Mouse (Mus musculus): Measurements from ENCODE around the gene Plcb3. TPM values are rescaled to one million over a fixed set of nuclear protein-coding genes. Genes with fewer than 3 reads are reported as not detected.

Plcb3 gene
- polyA plus RNA-seq (2015; fragmentation: Illumina TruSeq; extraction: RNeasy Lipid Tissue Mini Kit (QIAGEN cat#74804); ENCODE audit: low read depth, low replicate concordance), result 10.9 TPM

GRCm38 (mm10) chr19:6975537-6976521 lies at the start of gene Plcb3:
Gene Plcb3, minus strand, starts transcription at chr19:6976470.

DNA sequence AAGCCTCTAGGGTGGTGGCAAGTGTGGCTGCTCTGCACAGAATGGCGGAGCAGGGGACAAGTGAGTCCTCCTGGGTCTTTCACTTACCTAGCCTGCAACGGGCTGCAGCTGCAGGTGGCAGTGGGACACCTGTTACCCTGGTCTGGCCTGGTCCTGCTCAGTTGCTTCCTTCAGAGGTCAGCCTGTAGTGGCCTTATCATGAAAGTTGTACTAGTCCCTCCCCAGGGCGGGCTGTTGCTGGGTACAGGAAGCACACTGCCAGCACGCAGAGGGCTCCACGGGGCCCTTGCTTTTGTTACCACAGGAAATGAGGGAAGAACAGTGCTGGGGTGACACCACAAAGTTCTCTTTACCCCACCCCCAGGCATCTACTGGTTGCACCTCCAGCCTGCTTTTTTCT lies 42.9 kb upstream of the Plcb3 start, which contains the start of gene Fermt3:
TSS of gene Fermt3 (minus strand) at position 279 of the 400 bp plus-strand sequence.

DNA sequence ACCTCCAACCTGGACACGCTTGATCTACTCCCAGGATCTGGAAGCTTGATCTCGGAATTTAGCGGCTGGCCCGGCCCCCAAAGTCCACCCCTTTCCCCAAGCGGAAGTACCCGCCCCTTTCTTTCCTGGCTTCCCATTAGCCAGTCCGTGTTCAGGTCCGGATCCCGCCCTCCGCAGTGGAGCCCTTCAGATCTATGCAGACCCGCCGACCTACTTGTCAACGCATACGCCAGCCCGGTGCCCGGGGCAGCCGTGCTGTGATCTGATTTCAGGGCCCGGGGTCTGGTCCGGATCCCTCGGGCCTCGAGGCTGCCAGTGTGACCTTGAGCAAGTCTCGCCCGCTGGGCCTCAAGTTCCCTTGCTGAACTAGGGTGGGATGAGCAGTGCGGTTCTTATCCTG lies 19.7 kb upstream of the Plcb3 start, which contains the start of the genes Nudt22 and Trpt1:
TSS of gene Nudt22 (minus strand) at position 112 of the 400 bp plus-strand sequence.
TSS of gene Trpt1 (plus strand) at position 126 of the 400 bp plus-strand sequence.

GRCm38 (mm10) chr19:6992011-6992858 lies 16.0 kb upstream of the Plcb3 start, which contains the start of gene Dnajc4:
Gene Dnajc4, minus strand, starts transcription at chr19:6992572.

GRCm38 (mm10) chr19:6987061-6987903 lies 11.0 kb upstream of the Plcb3 start, which contains the start of gene Vegfb:
Gene Vegfb, minus strand, starts transcription at chr19:6987651.

DNA sequence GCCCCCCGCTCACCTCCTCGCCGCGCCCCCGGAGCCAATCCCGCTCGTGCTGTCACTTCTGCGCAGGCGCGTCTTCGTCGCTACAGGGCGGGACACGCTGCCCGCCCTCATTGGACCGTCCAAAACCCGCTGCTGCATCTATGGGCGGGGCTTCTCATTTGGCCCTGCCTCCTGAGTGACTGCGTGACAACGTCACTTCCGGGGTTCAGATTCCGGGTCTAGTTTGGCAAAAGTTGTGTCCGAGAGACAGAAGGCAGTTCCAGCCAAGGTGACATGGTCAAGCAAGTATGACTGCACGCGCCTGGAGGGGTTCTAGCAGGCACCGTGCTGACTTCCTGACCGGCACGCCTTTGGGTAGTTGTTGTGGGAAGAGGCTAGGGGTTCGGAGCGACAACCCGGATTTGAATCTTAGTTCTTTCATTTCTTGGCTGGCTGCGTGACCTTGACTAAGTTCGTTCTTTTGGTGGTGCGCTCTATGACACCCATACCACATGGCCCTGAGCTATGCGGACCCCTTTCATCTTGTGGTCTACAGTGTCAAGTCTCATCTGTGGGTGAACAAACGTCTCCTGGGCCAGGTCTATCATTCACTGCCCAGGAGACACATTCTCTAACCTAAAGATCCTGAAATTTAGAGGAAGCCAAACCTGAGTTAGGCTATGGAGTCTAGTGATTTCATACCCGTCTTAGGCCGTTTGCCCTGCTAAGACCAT lies 4.3 kb upstream of the Plcb3 start, which contains the start of gene Fkbp2:
TSS of gene Fkbp2 (minus strand) at position 121 of the 713 bp plus-strand sequence.

GRCm38 (mm10) chr19:6974211-6975205 lies 1.8 kb downstream of the Plcb3 start, which contains the start of gene Ppp1r14b:
Gene Ppp1r14b, plus strand, starts transcription at chr19:6974968.

DNA sequence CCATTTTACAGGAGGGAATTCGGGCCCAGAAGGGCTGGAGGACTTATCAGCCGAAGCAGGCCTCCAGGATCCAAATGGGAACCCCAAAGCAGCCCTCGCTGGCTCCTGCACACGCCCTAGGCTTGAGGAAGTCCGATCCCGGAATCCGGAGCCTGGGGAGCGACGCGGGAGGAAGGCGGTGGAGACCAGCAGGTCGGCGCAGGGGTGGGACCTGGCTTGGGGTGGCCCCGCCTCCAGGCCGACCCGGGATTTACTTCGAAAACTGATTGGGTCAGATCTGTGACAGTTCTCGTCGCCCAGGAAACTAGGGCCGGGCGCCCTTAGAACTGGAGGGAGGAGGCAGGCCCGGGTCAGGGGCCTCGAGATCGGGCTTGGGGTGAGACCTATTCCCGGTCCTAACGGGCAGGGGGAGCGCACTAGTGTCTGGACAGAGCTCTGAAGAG lies 34.0 kb downstream of the Plcb3 start, which contains the start of gene Gpr137:
TSS of gene Gpr137 (minus strand) at position 232 of the 443 bp plus-strand sequence.

DNA sequence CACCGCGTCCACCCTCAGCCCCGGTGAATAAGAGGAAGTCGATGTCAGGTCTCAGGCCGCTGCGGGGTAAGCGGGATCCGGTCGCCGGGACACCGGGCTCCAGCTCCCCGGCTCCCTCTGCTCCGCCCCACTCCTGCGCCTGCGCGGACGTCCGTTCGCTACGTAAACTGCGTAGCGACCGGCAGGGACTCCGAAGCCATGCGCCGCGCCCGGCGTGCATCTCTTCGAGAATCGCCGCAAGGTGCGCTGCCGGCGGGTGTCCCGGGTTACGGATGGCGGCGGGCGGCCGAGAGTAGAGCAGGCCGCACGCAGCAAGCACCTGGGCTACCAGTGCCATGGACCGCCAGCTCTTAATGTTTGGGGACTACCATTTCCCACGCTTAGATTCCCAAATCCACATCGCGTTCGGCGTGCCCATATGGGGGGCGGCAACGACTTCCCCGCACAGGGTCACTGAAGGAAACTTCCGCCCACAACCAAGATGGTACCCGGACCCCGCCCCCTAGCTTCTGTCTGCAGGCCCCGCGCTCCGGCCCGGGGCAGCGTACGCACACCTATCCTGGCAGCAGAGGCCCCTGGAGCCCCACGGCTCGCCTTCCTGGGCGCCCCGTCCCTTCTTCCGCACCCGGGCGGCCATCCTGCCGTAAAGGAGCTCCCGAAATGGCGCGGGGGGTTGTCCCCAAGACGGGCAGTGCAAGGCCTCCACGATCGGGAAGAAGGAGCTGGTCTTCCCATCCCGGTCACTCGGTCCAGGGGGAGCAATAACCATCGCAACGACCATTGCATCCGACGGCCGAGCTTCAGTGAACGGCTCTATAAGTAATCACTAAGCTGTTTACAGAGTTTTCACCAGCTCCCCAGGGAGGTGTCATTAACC lies 34.7 kb downstream of the Plcb3 start, which contains the start of gene Bad:
TSS of gene Bad (plus strand) at position 490 of the 877 bp plus-strand sequence.

GRCm38 (mm10) chr19:6934195-6934977 lies 41.9 kb downstream of the Plcb3 start, which contains the start of gene Kcnk4:
Gene Kcnk4, minus strand, starts transcription at chr19:6934515.

DNA sequence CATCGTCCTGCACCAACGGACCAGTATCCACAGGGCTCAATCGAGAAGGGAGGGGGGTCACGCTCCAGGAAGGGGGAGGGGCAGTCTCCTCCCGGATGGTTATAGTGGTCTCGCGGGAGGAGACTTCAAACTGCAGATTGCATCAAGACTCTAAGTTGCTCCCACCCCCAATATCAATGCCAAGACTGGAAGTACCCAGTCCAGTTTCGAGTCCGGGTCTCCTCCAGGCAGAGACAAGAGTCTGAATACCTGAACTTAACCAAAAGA lies 51.0 kb downstream of the Plcb3 start, which contains the start of gene Catsperz:
TSS of gene Catsperz (minus strand) at position 74 of the 267 bp plus-strand sequence.

GRCm38 (mm10) chr19:6921647-6922567 lies 54.4 kb downstream of the Plcb3 start, which contains the start of gene Esrra:
Gene Esrra, minus strand, starts transcription at chr19:6921813.

GRCm38 (mm10) chr19:6909507-6910289 lies 66.6 kb downstream of the Plcb3 start, which contains the start of the genes Trmt112 and Prdx5:
Gene Trmt112, plus strand, starts transcription at chr19:6909698.
Gene Prdx5, minus strand, starts transcription at chr19:6910106.

Measured in brain, adult 10 weeks (tissue).